Mouse (Mus musculus): ENCODE data around the gene Nrros. TPM values are rescaled to one million over a fixed set of nuclear protein-coding genes. Genes with fewer than 3 reads are reported as not detected.
"Not testable (repeated sequence)": the region's sequence is repeated elsewhere in the genome, so short reads cannot be mapped to it uniquely, and the experiment has no call there.

The Nrros gene
- total RNA-seq, 2 experiments from 2014 or later, result 165 to 211 TPM

DNA sequence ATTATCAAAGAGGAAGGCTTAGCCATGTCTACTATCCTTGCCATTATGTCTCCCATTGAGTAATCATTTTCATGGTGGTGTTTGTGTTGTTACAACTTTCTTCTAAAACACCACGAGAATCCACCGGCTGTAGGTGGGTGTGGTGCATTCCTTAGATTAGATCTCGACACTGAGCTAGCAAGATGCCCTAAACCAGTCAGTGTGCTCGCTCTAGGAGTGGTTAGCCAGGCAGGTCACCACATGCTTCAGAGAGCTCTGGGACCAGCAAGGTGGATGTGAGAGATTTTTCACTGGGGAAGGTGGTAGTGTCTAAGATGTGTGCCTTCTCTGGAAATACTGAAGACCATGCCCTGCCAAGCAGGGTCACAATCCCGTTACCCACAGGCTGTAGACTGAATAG, 49.2 kb downstream of the Nrros start:
- no peak for ATAC-seq (ENCODE audit: poor library complexity, severe bottlenecking)

DNA sequence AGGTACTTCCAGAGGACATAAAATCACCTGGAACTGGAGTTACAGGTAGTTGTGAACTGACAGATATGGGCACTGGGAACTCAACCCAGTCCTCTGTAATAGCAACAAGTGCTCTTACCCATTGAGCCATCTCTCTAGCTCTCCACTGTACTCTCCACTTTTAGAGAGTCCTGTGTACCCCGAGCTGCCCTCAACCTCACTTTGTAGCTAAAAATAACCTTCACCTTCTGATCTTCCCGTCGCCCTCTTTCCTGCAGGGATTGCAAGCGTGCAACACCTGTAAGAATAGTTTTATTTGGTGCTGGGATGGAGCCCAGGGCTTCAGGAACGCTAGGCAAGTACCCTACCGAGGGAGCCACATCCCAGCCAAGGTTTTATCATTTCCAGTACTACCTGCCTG, 49.6 kb downstream of the Nrros start:
- no peak for ATAC-seq (ENCODE audit: poor library complexity, severe bottlenecking)

DNA sequence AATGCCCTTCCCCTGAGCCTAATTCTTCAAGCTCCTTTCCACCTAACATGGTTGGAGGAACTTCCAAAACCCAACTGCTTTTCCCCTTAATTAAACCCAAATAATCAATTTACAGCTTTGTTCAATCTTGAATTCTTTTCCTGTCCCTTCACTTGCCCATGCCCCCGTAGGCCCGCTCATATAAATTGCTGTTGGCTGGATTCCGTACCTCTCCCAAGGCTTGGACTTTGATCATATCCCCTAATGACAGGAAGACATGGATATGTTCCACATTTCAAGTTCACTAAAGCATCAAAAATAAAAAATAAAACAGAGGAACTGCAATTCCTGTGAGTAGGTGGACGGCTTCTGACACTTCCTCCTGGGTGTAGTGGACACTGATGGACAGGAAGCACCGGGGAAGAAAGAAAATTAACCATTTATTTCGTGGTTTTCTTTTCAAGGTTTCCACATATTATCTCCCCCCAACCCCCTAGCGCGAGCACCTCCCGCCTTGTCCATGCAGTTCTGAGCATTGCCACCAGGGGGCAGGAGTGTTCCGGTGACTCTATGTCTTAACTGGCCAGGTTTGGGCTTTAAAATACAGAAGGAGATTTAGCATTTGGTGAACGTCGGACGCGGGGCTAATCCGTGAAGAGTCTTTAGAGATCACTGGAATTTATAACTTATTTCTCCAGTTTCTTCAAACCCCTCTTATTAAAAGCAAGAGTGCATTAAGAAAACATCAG, 50.3 kb downstream of the Nrros start:
- peak; percentile 49 for ATAC-seq (ENCODE audit: poor library complexity, severe bottlenecking)

DNA sequence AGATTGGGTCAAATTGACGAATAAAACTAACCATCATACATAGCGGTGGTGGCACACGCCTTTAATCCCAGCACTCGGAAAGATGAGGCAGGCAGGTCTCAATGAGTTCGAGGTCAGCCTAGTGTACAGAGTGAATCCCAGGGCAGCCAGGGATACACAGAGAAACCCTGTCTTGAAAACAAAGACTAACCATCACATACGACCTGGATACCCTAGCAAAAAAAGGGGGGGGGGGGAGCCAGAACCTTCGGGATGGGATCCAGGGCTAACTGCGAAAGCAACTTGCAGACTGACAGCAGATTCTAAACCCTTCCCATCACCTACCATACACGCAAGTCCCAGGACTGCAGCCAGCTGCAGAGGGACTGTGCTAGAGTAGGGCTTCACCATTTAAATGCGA, 51.0 kb downstream of the Nrros start:
- no peak for ATAC-seq (ENCODE audit: poor library complexity, severe bottlenecking)

DNA sequence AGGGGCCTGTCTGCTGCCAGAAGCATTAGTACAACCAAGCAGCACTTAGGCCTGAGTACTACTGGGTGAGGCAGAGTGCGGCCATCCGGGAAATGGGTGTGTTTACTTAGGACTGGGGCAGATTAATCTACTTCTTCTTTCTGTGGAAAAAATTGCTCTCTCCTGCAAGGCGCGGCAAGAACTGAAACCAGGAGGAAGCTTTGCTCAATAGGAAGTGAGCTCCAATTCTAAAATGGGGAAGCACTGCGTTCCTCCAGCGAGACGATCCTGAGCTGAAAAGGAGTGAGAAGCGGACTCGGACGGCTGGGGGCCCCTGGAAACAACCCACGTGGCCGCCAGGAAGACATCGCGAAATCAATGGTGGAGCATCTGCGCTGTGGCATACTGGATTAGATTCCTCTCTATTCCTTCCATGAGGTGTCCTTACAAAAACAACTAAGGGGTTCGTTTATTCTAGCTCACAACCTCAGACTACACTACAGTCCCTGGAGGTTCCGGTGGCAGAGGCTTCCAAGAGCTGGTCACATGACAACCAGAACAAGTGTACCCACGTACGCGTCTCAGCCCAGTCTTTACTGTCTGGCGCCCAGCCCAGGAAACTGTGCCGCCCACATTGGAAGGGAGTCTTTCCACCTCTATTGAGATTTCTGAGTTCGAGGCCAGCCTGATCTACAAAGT, 51.7 kb downstream of the Nrros start:
- peak; percentile 73 for ATAC-seq (ENCODE audit: poor library complexity, severe bottlenecking)

DNA sequence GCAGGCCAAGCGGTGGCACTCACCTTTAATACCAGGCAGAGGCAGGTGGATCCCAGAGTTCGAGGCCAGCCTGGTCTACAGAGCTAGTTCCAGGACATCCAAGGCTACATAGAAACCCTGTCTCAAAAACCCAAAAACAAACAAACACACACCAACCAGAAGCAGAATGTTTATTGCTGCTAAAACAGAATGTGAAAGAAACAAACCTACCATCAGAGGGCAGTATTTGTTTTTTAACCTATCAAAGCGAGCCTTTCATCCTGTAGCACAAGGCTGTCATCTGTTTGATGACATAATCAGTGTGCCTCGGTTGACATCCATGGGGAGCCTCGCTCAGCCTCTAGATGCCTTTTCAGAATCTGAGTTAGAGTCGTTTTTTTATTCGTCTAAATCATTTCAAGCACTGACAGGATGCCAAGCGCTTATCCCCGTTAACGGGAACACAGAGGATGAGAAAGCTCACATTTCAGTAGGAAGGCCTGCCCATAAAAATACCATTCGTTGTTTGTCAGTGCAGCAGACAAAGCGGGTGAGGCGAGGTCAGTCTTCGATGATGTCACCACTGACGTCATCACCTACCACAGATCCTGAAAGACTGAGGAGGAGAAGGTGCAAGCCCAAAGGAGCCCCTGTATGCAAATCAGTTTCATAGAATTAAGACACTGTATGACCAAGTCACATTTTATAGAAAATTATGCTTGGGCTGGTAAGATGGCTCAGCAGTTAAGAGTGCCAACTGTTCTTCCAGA, 54.3 kb downstream of the Nrros start:
- ATAC-seq (ENCODE audit: poor library complexity, severe bottlenecking), result no peak

DNA sequence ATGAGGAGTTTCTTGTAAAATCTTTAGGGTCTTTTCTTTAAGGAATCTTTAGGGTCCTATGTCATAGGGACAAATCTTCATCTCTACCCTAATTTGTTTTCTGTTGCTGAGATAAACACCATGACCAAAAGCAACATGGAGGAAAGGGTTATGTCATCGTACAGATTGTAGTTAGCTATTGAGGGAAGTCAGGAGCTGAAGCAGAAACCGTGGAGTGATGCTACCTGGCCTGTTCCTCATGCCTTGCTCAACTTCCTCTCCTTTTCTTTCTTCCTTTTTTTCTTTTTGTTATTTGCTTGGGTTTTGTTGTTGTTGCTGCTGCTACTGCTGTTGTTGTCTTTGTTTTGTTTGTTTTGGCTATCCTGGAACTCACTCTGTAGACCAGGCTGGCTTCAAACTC, 56.8 kb downstream of the Nrros start:
- peak; percentile 53 for ATAC-seq (ENCODE audit: poor library complexity, severe bottlenecking)

DNA sequence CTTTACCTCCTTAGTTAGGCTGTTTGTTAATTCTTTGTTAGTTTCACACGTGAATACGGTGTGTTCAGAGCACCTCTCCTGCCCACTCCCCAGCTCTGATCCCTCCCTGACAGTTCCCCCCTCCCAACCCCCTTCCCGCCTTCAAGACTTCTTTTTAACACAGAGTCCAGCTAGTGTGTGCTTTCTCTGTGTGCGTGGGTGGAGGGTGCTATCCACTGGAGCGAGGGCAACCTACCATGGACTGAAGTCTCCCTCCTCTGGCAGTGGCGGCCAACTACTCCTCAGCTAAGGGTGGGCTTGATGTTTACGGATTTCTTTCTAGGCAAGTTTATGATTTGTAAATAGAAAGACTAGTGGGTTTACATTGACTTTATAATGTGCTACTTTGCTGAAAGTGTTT, 57.2 kb downstream of the Nrros start:
- ATAC-seq (ENCODE audit: poor library complexity, severe bottlenecking), result peak; percentile 61

DNA sequence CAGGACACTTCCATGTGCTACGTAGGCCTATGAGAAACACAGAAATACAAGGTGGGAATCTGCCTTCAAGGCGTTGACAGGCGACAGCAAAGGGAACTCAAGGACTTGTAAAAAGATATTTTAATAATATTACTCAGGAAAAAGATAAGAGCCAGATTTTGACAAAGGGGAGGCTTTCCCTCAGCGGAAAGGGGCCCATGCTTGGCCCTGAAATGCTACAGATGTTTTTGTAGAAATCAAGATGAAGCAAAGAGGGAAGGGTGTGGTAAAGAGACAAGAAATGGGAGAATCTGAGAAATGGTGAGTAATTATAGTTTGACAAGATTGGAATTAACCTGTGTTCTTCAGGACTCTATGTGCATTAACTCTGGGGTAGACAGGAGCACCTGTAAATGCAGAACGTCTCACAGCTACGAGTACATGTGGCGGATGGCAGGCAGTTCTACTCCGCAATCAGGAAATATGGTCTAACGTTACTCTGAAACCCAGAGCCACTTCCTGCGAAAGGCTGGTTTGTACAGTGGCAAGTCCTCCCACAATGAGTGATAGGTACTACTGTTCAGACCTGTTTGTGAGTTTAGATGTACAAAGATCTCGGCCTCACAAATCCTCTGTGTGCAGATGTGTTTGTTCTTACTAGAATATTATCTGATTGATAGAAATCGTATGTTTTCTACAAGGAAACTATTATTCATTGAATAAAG, 57.9 kb downstream of the Nrros start:
- ATAC-seq (ENCODE audit: poor library complexity, severe bottlenecking), result peak; percentile 59

DNA sequence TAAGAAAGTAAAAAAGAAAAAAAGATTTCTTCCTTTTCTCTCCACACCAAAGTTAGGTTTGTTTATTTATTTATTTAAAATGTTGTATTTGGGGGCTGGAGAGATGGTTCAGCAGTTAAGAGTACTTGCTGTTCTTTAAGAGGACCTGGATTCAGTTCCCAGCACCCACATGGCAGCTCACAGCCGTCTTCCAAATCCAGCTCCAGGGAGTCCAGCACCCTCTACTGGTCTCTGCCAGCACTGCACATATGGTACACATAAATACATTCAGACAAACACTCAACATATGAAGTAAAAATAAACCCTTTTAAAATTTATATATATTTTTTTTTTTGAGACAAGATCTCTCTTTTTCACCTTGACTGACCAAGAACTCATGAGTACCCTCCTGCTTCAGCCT, 59.7 kb downstream of the Nrros start:
- ATAC-seq (ENCODE audit: poor library complexity, severe bottlenecking), result no peak

DNA sequence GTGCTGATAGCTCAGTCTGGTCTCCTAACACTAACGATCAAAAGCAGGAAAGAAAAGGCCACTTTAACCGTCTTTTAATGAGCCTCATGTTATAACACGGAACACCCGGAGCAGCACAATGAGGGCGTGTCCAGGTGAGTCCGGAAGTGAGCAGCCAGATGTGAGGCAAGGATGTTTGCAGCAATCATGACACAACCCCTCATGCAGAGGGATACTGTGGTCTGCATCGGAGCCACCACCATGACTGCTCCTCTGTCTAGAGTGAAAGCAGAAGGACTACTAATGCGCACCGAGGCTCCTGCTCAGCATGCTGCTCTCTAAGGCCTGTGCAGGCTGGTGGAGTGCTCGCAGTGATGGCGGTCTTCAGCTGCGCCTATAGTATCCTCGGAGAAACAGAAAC, 63.1 kb downstream of the Nrros start:
- peak; percentile 80 for ATAC-seq (ENCODE audit: poor library complexity, severe bottlenecking)

DNA sequence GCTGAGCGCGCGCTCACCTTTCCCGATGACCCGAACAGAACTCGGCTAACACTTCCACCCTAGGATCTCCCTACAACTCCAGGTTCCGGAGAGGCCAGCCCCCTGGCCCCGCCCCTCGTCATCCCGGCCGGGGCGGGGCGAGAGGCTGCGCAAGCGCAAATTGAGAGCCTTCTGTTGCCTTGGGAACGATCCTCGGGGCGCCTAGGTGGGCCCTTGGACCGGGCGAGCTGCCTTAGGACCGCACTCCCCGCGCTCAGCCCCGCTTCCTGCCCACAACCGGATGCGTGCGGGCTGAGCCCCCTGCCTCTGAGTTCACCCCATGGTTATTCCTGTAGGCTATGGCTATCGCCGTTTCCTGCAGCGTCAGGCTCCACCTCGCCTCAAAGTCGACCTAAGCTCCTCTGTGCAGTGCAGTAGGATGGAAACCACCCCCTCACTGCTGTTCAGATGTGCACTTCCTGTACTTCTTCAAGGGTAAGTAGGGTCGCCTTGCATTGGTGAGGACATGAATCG, 65.7 kb downstream of the Nrros start, which contains the start of the genes Pigx and Cep19:
Gene Pigx (minus strand): TSS at position 103 of the 513 bp plus-strand sequence.
Gene Cep19 (plus strand): TSS at position 163 of the 513 bp plus-strand sequence.
- ATAC-seq (ENCODE audit: poor library complexity, severe bottlenecking), result peak; percentile 71

DNA sequence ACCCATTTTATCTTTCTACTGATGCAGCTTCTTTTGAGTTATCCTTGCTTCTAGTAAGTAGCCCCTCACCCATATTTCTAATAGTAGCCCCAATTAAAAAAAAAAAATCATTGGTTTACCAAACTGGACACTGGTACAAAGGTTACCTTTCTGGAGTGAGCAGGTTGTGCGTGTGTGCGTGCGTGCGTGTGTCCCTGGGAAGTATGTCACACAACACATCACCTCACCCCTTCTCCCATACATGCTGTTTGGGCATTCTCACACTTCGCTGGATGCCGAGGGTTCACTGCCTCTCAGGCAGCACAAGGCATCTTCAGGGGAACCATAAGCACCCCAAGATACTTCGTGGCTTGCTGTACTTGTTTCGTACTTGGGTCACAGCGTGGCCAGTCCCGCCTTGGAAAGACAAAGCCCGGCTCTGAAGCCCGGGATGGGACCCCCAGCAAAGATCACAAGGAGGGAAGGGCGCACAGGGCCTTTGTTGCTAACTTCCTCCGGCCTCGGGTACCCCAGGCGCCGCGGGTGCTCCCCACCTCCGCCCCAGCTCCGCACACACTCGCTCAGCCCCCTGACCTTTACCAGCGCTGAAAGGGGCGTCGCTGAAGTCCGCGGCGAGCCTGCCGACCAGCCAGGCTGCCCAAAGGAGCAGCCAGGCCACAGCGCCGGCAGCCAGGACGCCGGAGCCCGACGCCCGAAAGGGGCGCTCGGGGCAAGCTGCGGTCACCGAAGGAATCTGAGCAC, 66.3 kb downstream of the Nrros start:
- ATAC-seq (ENCODE audit: poor library complexity, severe bottlenecking), result peak; percentile 17; the same call in 1 of the 2 replicates

DNA sequence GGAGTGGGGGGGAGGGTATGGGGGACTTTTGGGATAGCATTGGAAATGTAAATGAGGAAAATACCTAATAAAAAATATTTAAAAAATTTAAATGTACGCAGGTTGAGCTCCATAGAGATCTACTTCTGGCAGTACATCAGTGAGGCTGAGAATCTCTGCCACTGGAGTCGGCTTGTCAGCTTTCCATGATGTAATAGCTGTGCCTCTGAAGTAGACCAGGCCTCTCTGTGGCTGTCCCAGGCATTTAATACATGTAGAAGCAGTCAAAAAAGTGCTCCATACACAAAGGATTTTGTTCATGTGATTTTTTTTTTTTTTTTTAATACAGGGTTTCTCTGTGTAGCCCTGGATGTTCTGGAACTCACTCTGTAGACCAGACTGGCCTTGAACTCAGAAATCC, 67.6 kb downstream of the Nrros start:
- not testable (repeated sequence) for ATAC-seq (ENCODE audit: poor library complexity, severe bottlenecking)

Other genes with a start within 250 kb of the Nrros start
- not detected in 2 replicates for gene Pigz, start 231.7 kb downstream of the Nrros start, total RNA-seq (2015)
- 0.41 TPM in 1 of 2 replicates, not detected in the other for gene Pigz, start 231.7 kb downstream of the Nrros start, total RNA-seq (2017)
- gene 0610012G03Rik, start 217.1 kb downstream of the Nrros start, total RNA-seq (2015), result 23.1 and 23.8 TPM in 2 replicates
- gene 0610012G03Rik, start 217.1 kb downstream of the Nrros start, total RNA-seq (2017), result 8.7 and 11.1 TPM in 2 replicates
- 18.1 and 20.2 TPM in 2 replicates for gene Ncbp2, start 217.1 kb downstream of the Nrros start, total RNA-seq (2015)
- gene Ncbp2, start 217.1 kb downstream of the Nrros start, total RNA-seq (2017), result 20.0 and 30.1 TPM in 2 replicates
- 15.2 and 17.3 TPM in 2 replicates for gene Senp5, start 162.3 kb downstream of the Nrros start, total RNA-seq (2015)
- 11.9 and 15.9 TPM in 2 replicates for gene Senp5, start 162.3 kb downstream of the Nrros start, total RNA-seq (2017)
- gene Pak2, start 86.3 kb downstream of the Nrros start, total RNA-seq (2015), result 78.8 and 81.9 TPM in 2 replicates
- gene Pak2, start 86.3 kb downstream of the Nrros start, total RNA-seq (2017), result 78.5 and 88.8 TPM in 2 replicates
- gene Pigx, start 65.9 kb downstream of the Nrros start, total RNA-seq (2015), result 84.8 and 109 TPM in 2 replicates
- gene Pigx, start 65.9 kb downstream of the Nrros start, total RNA-seq (2017), result 33.2 and 38.3 TPM in 2 replicates
- gene Cep19, start 65.8 kb downstream of the Nrros start, total RNA-seq (2015), result 24.0 and 27.4 TPM in 2 replicates
- gene Cep19, start 65.8 kb downstream of the Nrros start, total RNA-seq (2017), result 36.6 and 44.3 TPM in 2 replicates
- 57.1 and 61.1 TPM in 2 replicates for gene Bex6, start 14.2 kb upstream of the Nrros start, total RNA-seq (2015)
- 45.7 and 49.7 TPM in 2 replicates for gene Bex6, start 14.2 kb upstream of the Nrros start, total RNA-seq (2017)
- gene Fbxo45, start 81.6 kb upstream of the Nrros start, total RNA-seq (2015), result 10.9 and 13.9 TPM in 2 replicates
- gene Fbxo45, start 81.6 kb upstream of the Nrros start, total RNA-seq (2017), result 15.4 TPM in 2 replicates
- gene Wdr53, start 81.6 kb upstream of the Nrros start, total RNA-seq (2015), result 12.4 and 16.6 TPM in 2 replicates
- gene Wdr53, start 81.6 kb upstream of the Nrros start, total RNA-seq (2017), result 19.4 and 19.8 TPM in 2 replicates
- gene Smco1, start 105.9 kb upstream of the Nrros start, total RNA-seq (2015), result not detected in 2 replicates
- not detected in 2 replicates for gene Smco1, start 105.9 kb upstream of the Nrros start, total RNA-seq (2017)
- 11.8 and 13.1 TPM in 2 replicates for gene Rnf168, start 111.9 kb upstream of the Nrros start, total RNA-seq (2015)
- gene Rnf168, start 111.9 kb upstream of the Nrros start, total RNA-seq (2017), result 42.2 and 44.2 TPM in 2 replicates
- 26.2 and 38.3 TPM in 2 replicates for gene Ubxn7, start 166.7 kb upstream of the Nrros start, total RNA-seq (2015)
- 25.0 and 31.4 TPM in 2 replicates for gene Ubxn7, start 166.7 kb upstream of the Nrros start, total RNA-seq (2017)
- not detected in 2 replicates for gene Tm4sf19, start 234.9 kb upstream of the Nrros start, total RNA-seq (2015)
- gene Tm4sf19, start 234.9 kb upstream of the Nrros start, total RNA-seq (2017), result not detected in 2 replicates